Mouse (Mus musculus) spleen, adult 2 months (tissue): ENCODE results near the gene Chrna1.

Experiments used
- CTCF ChIP-seq: fragments of 200-500 bp; IDR thresholded peaks from 2 replicates; pipeline ENCODE4 v1.5.1; 2011; ENCODE audit warnings: mild to moderate bottlenecking, inconsistent platforms; ENCODE audit not compliant: insufficient read depth, insufficient read length, insufficient replicate concordance; ENCODE audit errors: extremely low read depth
- POLR2A ChIP-seq: fragments of 200-500 bp; IDR thresholded peaks from 2 replicates; pipeline ENCODE4 v1.6.1; 2011; ENCODE audit warnings: low read depth, low read length, inconsistent platforms

GRCm38 (mm10) chr2:73522891-73523290, 57.2 kb downstream of the Chrna1 start:
- TF ChIP-seq CTCF (no peak), POLR2A (no peak)
